Mouse (Mus musculus): ENCODE results near the gene Micu2. TPM values are rescaled to one million over a fixed set of nuclear protein-coding genes. Genes with fewer than 3 reads are reported as not detected.

Gene Micu2
- polyA plus RNA-seq (2011; ENCODE audit: insufficient read depth, insufficient read length, low read depth, missing spikeins), result 31.2 and 36.2 TPM in 2 replicates

DNA sequence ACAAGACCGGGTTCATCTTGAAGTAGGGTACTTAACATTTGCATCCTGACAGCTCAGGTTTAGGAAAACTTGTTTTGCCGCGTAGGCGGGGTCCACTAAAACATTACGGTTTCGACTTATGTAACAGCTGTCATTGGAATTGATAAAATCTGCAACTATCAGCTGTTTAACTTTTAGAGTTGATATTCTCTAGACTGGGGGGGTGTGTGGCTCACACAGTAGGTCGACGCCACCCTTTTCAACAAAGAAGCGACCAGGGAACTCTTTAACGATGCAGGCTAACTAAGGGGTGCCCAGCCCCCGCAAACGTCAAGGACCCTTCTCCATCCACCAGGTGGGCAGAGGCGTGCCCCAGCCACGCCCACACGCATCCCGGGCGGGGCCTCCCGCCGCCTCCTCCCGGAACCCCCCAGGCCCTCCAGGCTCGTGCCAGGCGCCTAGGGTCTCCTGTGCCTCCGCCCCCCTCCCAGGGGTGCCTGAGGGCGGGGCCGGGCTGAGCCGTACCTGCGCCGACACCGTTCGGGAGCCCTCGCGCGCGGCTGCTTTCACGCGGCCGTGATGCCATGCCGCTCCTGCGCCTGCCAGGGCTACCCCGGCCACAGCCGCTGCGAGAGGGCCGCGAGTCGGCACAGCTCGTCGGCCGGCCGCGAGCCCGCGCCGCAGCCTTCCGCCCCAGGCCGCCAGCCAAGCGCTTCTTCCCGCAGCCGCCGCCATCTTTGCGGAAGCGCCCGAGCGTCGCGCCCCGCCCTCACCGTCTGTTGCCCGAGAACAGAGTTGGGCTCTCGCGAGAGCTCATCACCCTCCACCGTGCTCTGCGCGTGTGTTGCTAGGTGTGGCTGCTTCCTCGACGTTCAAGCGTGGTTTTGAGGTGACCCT lies at the start of gene Micu2:
Gene Micu2 (minus strand): TSS at position 737 of the 876 bp plus-strand sequence.
- TF ChIP-seq POLR2A (IDR thresholded peaks at IDR 0.05; ENCODE audit: insufficient read depth, low read length) (no peak), CTCF (IDR thresholded peaks at IDR 0.05; ENCODE audit: low read depth, low read length) (no peak), EP300 (IDR thresholded peaks at IDR 0.05; ENCODE audit: insufficient read depth, low read depth, low read length) (0 out of 2 replicates have a peak, but pooled peaks have one; percentile 51)
- Histone ChIP-seq H3K36me3 (ENCODE audit: control insufficient read depth, insufficient read depth, low read length, poor library complexity, severe bottlenecking) (no peaks in the 10 kb centered on the region), H3K27ac (ENCODE audit: insufficient read depth, low read length) (no peak within 1 kb of the TSS), H3K27me3 (ENCODE audit: control insufficient read depth, insufficient read depth, low read length, poor library complexity, severe bottlenecking) (peaks cover 4% of the 10 kb centered on the region), H3K4me3 (ENCODE audit: low read depth, low read length) (peak within 1 kb of the TSS; percentile 65), H3K4me1 (ENCODE audit: control insufficient read depth, insufficient read depth, low read length) (peaks cover 2% of the 10 kb centered on the region), H3K9me3 (replicated peaks; ENCODE audit: control insufficient read depth, insufficient read depth, low read length, poor library complexity, severe bottlenecking) (peaks cover 8% of the 10 kb centered on the region), H3K9ac (ENCODE audit: low read depth, poor library complexity, severe bottlenecking) (peak within 1 kb of the TSS; percentile 65)

DNA sequence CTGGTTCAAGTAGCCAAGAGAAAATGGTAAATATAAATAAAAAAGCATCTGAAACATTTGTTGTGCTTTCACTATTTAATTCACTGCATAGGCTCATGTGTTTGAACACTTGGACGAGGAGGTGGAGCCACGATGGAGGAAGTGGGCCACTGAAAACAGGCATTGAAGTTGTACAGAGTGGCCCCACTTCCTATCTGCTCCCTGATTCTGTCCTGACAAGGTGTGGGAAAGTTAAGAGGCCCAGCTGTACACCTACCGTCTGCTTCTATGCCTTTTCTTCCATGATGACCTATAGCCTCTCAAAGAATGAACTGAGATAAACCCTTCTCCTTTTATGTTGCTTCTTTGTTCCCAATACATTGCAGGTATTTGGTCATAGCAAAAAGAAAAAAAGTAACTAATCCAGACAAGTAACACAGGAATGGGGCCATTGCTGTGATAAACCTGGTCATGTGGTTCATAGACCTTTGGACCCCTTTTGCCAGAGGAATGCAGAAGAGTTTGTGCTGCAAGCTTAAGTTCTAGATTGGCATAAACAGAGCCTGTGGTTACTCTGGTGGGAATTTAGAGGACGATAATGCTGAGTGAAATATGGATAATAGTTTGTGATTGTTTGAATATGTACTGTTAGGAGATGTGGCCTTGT lies 47.7 kb upstream of the Micu2 start:
- no peaks in the 10 kb centered on the region for H3K4me1 ChIP-seq (ENCODE audit: control insufficient read depth, insufficient read depth, low read length)
- H3K9ac ChIP-seq (ENCODE audit: low read depth, poor library complexity, severe bottlenecking), result no peak overlapping the region
- H3K4me3 ChIP-seq (ENCODE audit: low read depth, low read length), result no peak overlapping the region
- no peaks in the 10 kb centered on the region for H3K36me3 ChIP-seq (ENCODE audit: control insufficient read depth, insufficient read depth, low read length, poor library complexity, severe bottlenecking)
- H3K27ac ChIP-seq (ENCODE audit: insufficient read depth, low read length), result no peak overlapping the region
- H3K9me3 ChIP-seq (replicated peaks; ENCODE audit: control insufficient read depth, insufficient read depth, low read length, poor library complexity, severe bottlenecking), result peaks cover 12% of the 10 kb centered on the region
- no peaks in the 10 kb centered on the region for H3K27me3 ChIP-seq (ENCODE audit: control insufficient read depth, insufficient read depth, low read length, poor library complexity, severe bottlenecking)
- TF ChIP-seq CTCF (IDR thresholded peaks at IDR 0.05; ENCODE audit: low read depth, low read length) (no peak), EP300 (IDR thresholded peaks at IDR 0.05; ENCODE audit: insufficient read depth, low read depth, low read length) (no peak), POLR2A (IDR thresholded peaks at IDR 0.05; ENCODE audit: insufficient read depth, low read length) (no peak)

DNA sequence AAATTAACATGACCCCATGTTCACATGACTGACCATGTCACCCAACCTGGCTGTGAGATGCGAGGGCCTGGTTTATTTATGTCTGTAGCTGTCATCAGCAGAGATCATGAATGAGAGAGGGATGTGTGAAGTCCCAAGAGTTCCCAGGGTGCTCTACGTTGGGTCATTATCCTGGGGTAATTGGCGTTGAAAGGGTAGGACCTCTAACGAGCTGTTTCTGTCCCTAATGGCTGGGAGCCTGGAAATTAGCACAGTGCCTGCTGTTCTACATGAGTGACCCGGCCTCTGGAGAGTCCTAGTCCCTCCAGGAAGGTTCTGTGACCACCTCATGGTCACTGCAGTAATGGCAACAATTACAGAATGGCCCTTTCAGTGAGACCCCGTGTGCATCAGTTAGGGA lies 37.1 kb upstream of the Micu2 start:
- TF ChIP-seq CTCF (IDR thresholded peaks at IDR 0.05; ENCODE audit: low read depth, low read length) (no peak), EP300 (IDR thresholded peaks at IDR 0.05; ENCODE audit: insufficient read depth, low read depth, low read length) (no peak), POLR2A (IDR thresholded peaks at IDR 0.05; ENCODE audit: insufficient read depth, low read length) (no peak)
- Histone ChIP-seq H3K4me1 (ENCODE audit: control insufficient read depth, insufficient read depth, low read length) (no peaks in the 10 kb centered on the region), H3K27me3 (ENCODE audit: control insufficient read depth, insufficient read depth, low read length, poor library complexity, severe bottlenecking) (no peaks in the 10 kb centered on the region), H3K27ac (ENCODE audit: insufficient read depth, low read length) (no peak overlapping the region), H3K9me3 (replicated peaks; ENCODE audit: control insufficient read depth, insufficient read depth, low read length, poor library complexity, severe bottlenecking) (no peaks in the 10 kb centered on the region), H3K36me3 (ENCODE audit: control insufficient read depth, insufficient read depth, low read length, poor library complexity, severe bottlenecking) (no peaks in the 10 kb centered on the region), H3K4me3 (ENCODE audit: low read depth, low read length) (no peak overlapping the region), H3K9ac (ENCODE audit: low read depth, poor library complexity, severe bottlenecking) (no peak overlapping the region)

DNA sequence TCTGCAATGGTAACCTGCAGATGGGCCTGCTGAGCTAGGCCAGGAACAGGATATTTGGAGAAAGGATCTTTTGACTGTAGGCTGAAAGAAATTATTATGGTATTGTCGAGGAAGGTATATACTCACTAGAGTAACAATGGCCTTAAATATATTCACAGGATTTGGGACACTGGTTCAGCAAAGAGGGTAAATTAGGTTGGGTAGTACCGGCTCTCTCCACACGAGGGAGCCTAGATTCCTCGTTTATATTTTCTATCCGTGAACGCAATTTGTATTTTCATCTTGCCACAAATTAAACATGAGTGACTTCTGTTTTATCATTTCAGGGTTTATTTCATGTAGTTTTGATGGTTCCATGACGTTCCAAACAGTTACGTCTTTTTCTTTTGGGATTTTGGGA lies 35.5 kb upstream of the Micu2 start:
- no peak overlapping the region for H3K9ac ChIP-seq (ENCODE audit: low read depth, poor library complexity, severe bottlenecking)
- no peak overlapping the region for H3K4me3 ChIP-seq (ENCODE audit: low read depth, low read length)
- H3K27me3 ChIP-seq (ENCODE audit: control insufficient read depth, insufficient read depth, low read length, poor library complexity, severe bottlenecking), result no peaks in the 10 kb centered on the region
- no peaks in the 10 kb centered on the region for H3K9me3 ChIP-seq (replicated peaks; ENCODE audit: control insufficient read depth, insufficient read depth, low read length, poor library complexity, severe bottlenecking)
- H3K27ac ChIP-seq (ENCODE audit: insufficient read depth, low read length), result no peak overlapping the region
- TF ChIP-seq EP300 (IDR thresholded peaks at IDR 0.05; ENCODE audit: insufficient read depth, low read depth, low read length), result no peak
- no peak for TF ChIP-seq POLR2A (IDR thresholded peaks at IDR 0.05; ENCODE audit: insufficient read depth, low read length)
- no peak for TF ChIP-seq CTCF (IDR thresholded peaks at IDR 0.05; ENCODE audit: low read depth, low read length)
- H3K4me1 ChIP-seq (ENCODE audit: control insufficient read depth, insufficient read depth, low read length), result no peaks in the 10 kb centered on the region
- no peaks in the 10 kb centered on the region for H3K36me3 ChIP-seq (ENCODE audit: control insufficient read depth, insufficient read depth, low read length, poor library complexity, severe bottlenecking)

DNA sequence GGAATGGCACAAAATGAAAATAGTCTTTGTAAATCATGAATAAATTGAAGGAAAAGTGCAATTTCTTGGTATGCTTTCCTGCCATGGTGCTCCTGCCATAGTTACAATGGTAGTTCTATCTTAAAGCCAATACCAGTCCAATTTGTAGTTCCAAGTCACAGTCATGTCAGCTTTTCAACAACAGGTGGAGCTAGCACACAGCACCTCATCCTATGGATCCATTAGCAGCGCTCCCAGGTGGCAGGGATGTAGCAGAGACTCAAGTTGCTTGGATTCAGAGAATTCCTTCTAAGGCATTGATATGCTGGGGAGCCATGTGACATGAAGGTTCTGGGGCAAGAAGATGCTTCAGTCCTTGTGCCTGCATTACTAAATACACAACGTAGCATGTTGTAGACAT lies 19.8 kb upstream of the Micu2 start:
- Histone ChIP-seq H3K27me3 (ENCODE audit: control insufficient read depth, insufficient read depth, low read length, poor library complexity, severe bottlenecking) (no peaks in the 10 kb centered on the region), H3K36me3 (ENCODE audit: control insufficient read depth, insufficient read depth, low read length, poor library complexity, severe bottlenecking) (no peaks in the 10 kb centered on the region), H3K4me3 (ENCODE audit: low read depth, low read length) (no peak overlapping the region), H3K27ac (ENCODE audit: insufficient read depth, low read length) (no peak overlapping the region), H3K9ac (ENCODE audit: low read depth, poor library complexity, severe bottlenecking) (no peak overlapping the region), H3K9me3 (replicated peaks; ENCODE audit: control insufficient read depth, insufficient read depth, low read length, poor library complexity, severe bottlenecking) (no peaks in the 10 kb centered on the region), H3K4me1 (ENCODE audit: control insufficient read depth, insufficient read depth, low read length) (no peaks in the 10 kb centered on the region)
- TF ChIP-seq CTCF (IDR thresholded peaks at IDR 0.05; ENCODE audit: low read depth, low read length) (peak; percentile 53), POLR2A (IDR thresholded peaks at IDR 0.05; ENCODE audit: insufficient read depth, low read length) (no peak)

DNA sequence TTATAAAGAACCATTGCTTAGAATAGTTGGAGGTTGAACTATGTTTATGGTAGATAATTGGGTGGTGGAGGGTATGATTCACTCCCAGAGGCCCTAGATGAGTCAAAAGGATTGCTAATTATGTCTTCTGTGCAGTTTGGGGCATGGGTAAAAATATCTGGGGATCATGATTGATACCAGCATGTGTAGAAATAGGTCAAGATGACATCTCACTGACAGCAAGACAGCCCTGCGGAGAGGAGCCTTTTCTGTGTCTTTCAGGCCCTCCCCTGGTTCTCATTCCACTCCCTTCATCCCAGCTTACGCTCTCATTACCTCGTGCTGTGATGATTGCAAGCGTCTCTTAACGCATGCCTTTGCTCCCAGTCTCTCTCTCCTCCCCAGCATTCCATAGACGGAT lies 4.8 kb upstream of the Micu2 start:
- TF ChIP-seq POLR2A (IDR thresholded peaks at IDR 0.05; ENCODE audit: insufficient read depth, low read length) (no peak), EP300 (IDR thresholded peaks at IDR 0.05; ENCODE audit: insufficient read depth, low read depth, low read length) (no peak), CTCF (IDR thresholded peaks at IDR 0.05; ENCODE audit: low read depth, low read length) (no peak)

More for the DNA sequence above, 4.8 kb upstream of the Micu2 start:
- Histone ChIP-seq H3K4me3 (ENCODE audit: low read depth, low read length) (no peak overlapping the region), H3K27me3 (ENCODE audit: control insufficient read depth, insufficient read depth, low read length, poor library complexity, severe bottlenecking) (peaks cover 4% of the 10 kb centered on the region), H3K9ac (ENCODE audit: low read depth, poor library complexity, severe bottlenecking) (no peak overlapping the region), H3K36me3 (ENCODE audit: control insufficient read depth, insufficient read depth, low read length, poor library complexity, severe bottlenecking) (no peaks in the 10 kb centered on the region), H3K9me3 (replicated peaks; ENCODE audit: control insufficient read depth, insufficient read depth, low read length, poor library complexity, severe bottlenecking) (peaks cover 8% of the 10 kb centered on the region), H3K27ac (ENCODE audit: insufficient read depth, low read length) (no peak overlapping the region), H3K4me1 (ENCODE audit: control insufficient read depth, insufficient read depth, low read length) (peaks cover 2% of the 10 kb centered on the region)
